Mouse (Mus musculus): ENCODE data around the gene Cbfa2t2. TPM values are rescaled to one million over a fixed set of nuclear protein-coding genes. Genes with fewer than 3 reads are reported as not detected.

The Cbfa2t2 gene
- 33.8 and 49.0 TPM in 2 replicates for polyA plus RNA-seq (2021; fragmentation: Nextera tagmentation)
- long read RNA-seq, experiment 1, full-length matches to known transcripts, result 9 of 71 reads
- long read RNA-seq, experiment 1, partial matches to known transcripts, result 3 of 71 reads
- long read RNA-seq, experiment 1, other reads (novel, unspliced or antisense), result 59 of 71 reads
- long read RNA-seq, experiment 2, full-length matches to known transcripts, result 19 of 47 reads
- long read RNA-seq, experiment 2, partial matches to known transcripts, result 6 of 47 reads
- long read RNA-seq, experiment 2, other reads (novel, unspliced or antisense), result 22 of 47 reads

GRCm38 (mm10) chr2:154436458-154437190 lies at the start of gene Cbfa2t2:
Gene Cbfa2t2 (plus strand): TSS chr2:154436481.

GRCm38 (mm10) chr2:154407643-154408445 lies 28.4 kb upstream of the Cbfa2t2 start, which contains the start of gene Snta1:
Gene Snta1 (minus strand): TSS chr2:154408099.

GRCm38 (mm10) chr2:154546711-154547110 lies 110.4 kb downstream of the Cbfa2t2 start, which contains the start of gene 1700003F12Rik:
Gene 1700003F12Rik (plus strand): TSS chr2:154547085.

GRCm38 (mm10) chr2:154551476-154551875 lies 115.2 kb downstream of the Cbfa2t2 start, which contains the start of gene Actl10:
Gene Actl10 (plus strand): TSS chr2:154551776.

GRCm38 (mm10) chr2:154558264-154559039 lies 122.2 kb downstream of the Cbfa2t2 start, which contains the start of gene Necab3:
Gene Necab3 (minus strand): TSS chr2:154558890.

GRCm38 (mm10) chr2:154569836-154570286 lies 133.6 kb downstream of the Cbfa2t2 start, which contains the start of gene E2f1:
Gene E2f1 (minus strand): TSS chr2:154569892.

Other genes starting within 250 kb of the Cbfa2t2 start
- gene Bpifb1, start 245.7 kb upstream of the Cbfa2t2 start, polyA plus RNA-seq (2021; fragmentation: Nextera tagmentation), result 0.19 and 0.25 TPM in 2 replicates
- 0.09 TPM in 1 of 2 replicates, not detected in the other for gene Bpifb5, start 212.7 kb upstream of the Cbfa2t2 start, polyA plus RNA-seq (2021; fragmentation: Nextera tagmentation)
- gene Bpifb9a, start 178.6 kb upstream of the Cbfa2t2 start, polyA plus RNA-seq (2021; fragmentation: Nextera tagmentation), result not detected in 2 replicates
- not detected in 2 replicates for gene Bpifb9b, start 129.3 kb upstream of the Cbfa2t2 start, polyA plus RNA-seq (2021; fragmentation: Nextera tagmentation)
- 7.7 and 8.4 TPM in 2 replicates for gene Cdk5rap1, start 63.5 kb upstream of the Cbfa2t2 start, polyA plus RNA-seq (2021; fragmentation: Nextera tagmentation)
- 14.7 and 15.8 TPM in 2 replicates for gene Snta1, start 28.4 kb upstream of the Cbfa2t2 start, polyA plus RNA-seq (2021; fragmentation: Nextera tagmentation)
- 1.7 TPM in 2 replicates for gene 1700003F12Rik, start 110.6 kb downstream of the Cbfa2t2 start, polyA plus RNA-seq (2021; fragmentation: Nextera tagmentation)
- not detected in 2 replicates for gene Actl10, start 115.3 kb downstream of the Cbfa2t2 start, polyA plus RNA-seq (2021; fragmentation: Nextera tagmentation)
- gene Necab3, start 122.4 kb downstream of the Cbfa2t2 start, polyA plus RNA-seq (2021; fragmentation: Nextera tagmentation), result 27.0 and 29.4 TPM in 2 replicates
- 2.0 and 2.5 TPM in 2 replicates for gene E2f1, start 133.4 kb downstream of the Cbfa2t2 start, polyA plus RNA-seq (2021; fragmentation: Nextera tagmentation)
- 14.9 and 15.0 TPM in 2 replicates for gene Pxmp4, start 167.2 kb downstream of the Cbfa2t2 start, polyA plus RNA-seq (2021; fragmentation: Nextera tagmentation)
- gene Zfp341, start 176.8 kb downstream of the Cbfa2t2 start, polyA plus RNA-seq (2021; fragmentation: Nextera tagmentation), result 1.4 and 1.5 TPM in 2 replicates
- gene 4930519P11Rik, start 177.0 kb downstream of the Cbfa2t2 start, polyA plus RNA-seq (2021; fragmentation: Nextera tagmentation), result not detected in 2 replicates
- gene Chmp4b, start 215.2 kb downstream of the Cbfa2t2 start, polyA plus RNA-seq (2021; fragmentation: Nextera tagmentation), result 9.3 and 11.8 TPM in 2 replicates